Mouse (Mus musculus): Measurements from ENCODE around the gene AY358078. TPM values are rescaled to one million over a fixed set of nuclear protein-coding genes. Genes with fewer than 3 reads are reported as not detected.
"Not testable (repeated sequence)": the region's sequence is repeated elsewhere in the genome, so short reads cannot be mapped to it uniquely, and the experiment has no call there.

Gene AY358078
- polyA plus RNA-seq, 1 experiment, result not detected

- 41% methylated on average over 5 of the region's 5 CpGs for WGBS
- no peak for DNase-seq
- no peaks in the 10 kb centered on the region for H3K27me3 ChIP-seq (replicated peaks; ENCODE audit: control insufficient read depth, insufficient read depth, low read length)
- no peak overlapping the region for H3K4me3 ChIP-seq (ENCODE audit: insufficient read depth, low read depth, low read length)
- H3K4me1 ChIP-seq (ENCODE audit: control insufficient read depth, insufficient read depth, low read length), result no peaks in the 10 kb centered on the region
- TF ChIP-seq CTCF (conservative IDR thresholded peaks at IDR 0.05; ENCODE audit: insufficient read depth, insufficient read length, low read depth, low read length) (no peak), POLR2A (IDR thresholded peaks at IDR 0.05; ENCODE audit: low read depth, low read length) (no peak)
- no peaks in the 10 kb centered on the region for H3K36me3 ChIP-seq (ENCODE audit: control insufficient read depth, insufficient read depth, low read length)
- no peak overlapping the region for H3K27ac ChIP-seq (ENCODE audit: insufficient read depth, low read depth, low read length)
Observed at GRCm38 (mm10) chr14:51787061-51787460, 12.8 kb upstream of the AY358078 start.

- Histone ChIP-seq H3K4me1 (ENCODE audit: control insufficient read depth, insufficient read depth, low read length) (no peaks in the 10 kb centered on the region), H3K27me3 (replicated peaks; ENCODE audit: control insufficient read depth, insufficient read depth, low read length) (no peaks in the 10 kb centered on the region), H3K36me3 (ENCODE audit: control insufficient read depth, insufficient read depth, low read length) (no peaks in the 10 kb centered on the region), H3K27ac (ENCODE audit: insufficient read depth, low read depth, low read length) (no peak overlapping the region), H3K4me3 (ENCODE audit: insufficient read depth, low read depth, low read length) (no peak overlapping the region)
- 76% methylated on average over 2 of the region's 2 CpGs for WGBS
- TF ChIP-seq CTCF (conservative IDR thresholded peaks at IDR 0.05; ENCODE audit: insufficient read depth, insufficient read length, low read depth, low read length) (no peak), POLR2A (IDR thresholded peaks at IDR 0.05; ENCODE audit: low read depth, low read length) (no peak)
- DNase-seq, result no peak
Observed at GRCm38 (mm10) chr14:51789196-51789595, 10.7 kb upstream of the AY358078 start.

- Histone ChIP-seq H3K27me3 (replicated peaks; ENCODE audit: control insufficient read depth, insufficient read depth, low read length) (no peaks in the 10 kb centered on the region), H3K36me3 (ENCODE audit: control insufficient read depth, insufficient read depth, low read length) (no peaks in the 10 kb centered on the region), H3K27ac (ENCODE audit: insufficient read depth, low read depth, low read length) (no peak overlapping the region), H3K4me1 (ENCODE audit: control insufficient read depth, insufficient read depth, low read length) (no peaks in the 10 kb centered on the region), H3K4me3 (ENCODE audit: insufficient read depth, low read depth, low read length) (no peak overlapping the region)
- DNase-seq, result no peak
- TF ChIP-seq CTCF (conservative IDR thresholded peaks at IDR 0.05; ENCODE audit: insufficient read depth, insufficient read length, low read depth, low read length) (no peak), POLR2A (IDR thresholded peaks at IDR 0.05; ENCODE audit: low read depth, low read length) (no peak)
- 7% methylated on average over 2 of the region's 2 CpGs for WGBS
Observed at GRCm38 (mm10) chr14:51794106-51794505, 5.7 kb upstream of the AY358078 start.

- no peak for TF ChIP-seq POLR2A (IDR thresholded peaks at IDR 0.05; ENCODE audit: low read depth, low read length)
- TF ChIP-seq CTCF (conservative IDR thresholded peaks at IDR 0.05; ENCODE audit: insufficient read depth, insufficient read length, low read depth, low read length), result no peak
- Histone ChIP-seq H3K4me3 (ENCODE audit: insufficient read depth, low read depth, low read length) (no peak overlapping the region), H3K4me1 (ENCODE audit: control insufficient read depth, insufficient read depth, low read length) (no peaks in the 10 kb centered on the region), H3K27ac (ENCODE audit: insufficient read depth, low read depth, low read length) (no peak overlapping the region), H3K36me3 (ENCODE audit: control insufficient read depth, insufficient read depth, low read length) (no peaks in the 10 kb centered on the region), H3K27me3 (replicated peaks; ENCODE audit: control insufficient read depth, insufficient read depth, low read length) (no peaks in the 10 kb centered on the region)
- WGBS, result 36% methylated on average over 1 of the region's 1 CpGs
- no peak for DNase-seq
Observed at GRCm38 (mm10) chr14:51826625-51827024, 26.8 kb downstream of the AY358078 start.

- not testable (repeated sequence) for H3K36me3 ChIP-seq (ENCODE audit: control insufficient read depth, insufficient read depth, low read length); H3K27ac ChIP-seq (ENCODE audit: insufficient read depth, low read depth, low read length); H3K4me3 ChIP-seq (ENCODE audit: insufficient read depth, low read depth, low read length); H3K4me1 ChIP-seq (ENCODE audit: control insufficient read depth, insufficient read depth, low read length); H3K27me3 ChIP-seq (replicated peaks; ENCODE audit: control insufficient read depth, insufficient read depth, low read length)
- TF ChIP-seq CTCF (conservative IDR thresholded peaks at IDR 0.05; ENCODE audit: insufficient read depth, insufficient read length, low read depth, low read length), result peak; percentile 48
- 15% methylated on average over 5 of the region's 5 CpGs for WGBS
- DNase-seq, result peak; percentile 22
Observed at GRCm38 (mm10) chr14:51827842-51828241, 28.0 kb downstream of the AY358078 start.

GRCm38 (mm10) chr14:51829188-51829587 is 29.3 kb downstream of the AY358078 start:
- no peak overlapping the region for H3K4me3 ChIP-seq (ENCODE audit: insufficient read depth, low read depth, low read length)
- no peak overlapping the region for H3K27ac ChIP-seq (ENCODE audit: insufficient read depth, low read depth, low read length)
- no peaks in the 10 kb centered on the region for H3K4me1 ChIP-seq (ENCODE audit: control insufficient read depth, insufficient read depth, low read length)
- H3K27me3 ChIP-seq (replicated peaks; ENCODE audit: control insufficient read depth, insufficient read depth, low read length), result no peaks in the 10 kb centered on the region
- WGBS, result 83% methylated on average over 6 of the region's 6 CpGs
- H3K36me3 ChIP-seq (ENCODE audit: control insufficient read depth, insufficient read depth, low read length), result no peaks in the 10 kb centered on the region
- no peak for DNase-seq
- TF ChIP-seq CTCF (conservative IDR thresholded peaks at IDR 0.05; ENCODE audit: insufficient read depth, insufficient read length, low read depth, low read length) (no peak), POLR2A (IDR thresholded peaks at IDR 0.05; ENCODE audit: low read depth, low read length) (no peak)

- not testable (repeated sequence) for H3K4me3 ChIP-seq (ENCODE audit: insufficient read depth, low read depth, low read length); DNase-seq; H3K36me3 ChIP-seq (ENCODE audit: control insufficient read depth, insufficient read depth, low read length); H3K27ac ChIP-seq (ENCODE audit: insufficient read depth, low read depth, low read length); H3K27me3 ChIP-seq (replicated peaks; ENCODE audit: control insufficient read depth, insufficient read depth, low read length); H3K4me1 ChIP-seq (ENCODE audit: control insufficient read depth, insufficient read depth, low read length)
- WGBS, result 25% methylated on average over 2 of the region's 2 CpGs
- TF ChIP-seq CTCF (conservative IDR thresholded peaks at IDR 0.05; ENCODE audit: insufficient read depth, insufficient read length, low read depth, low read length), result peak; percentile 30; the same call in 1 of the 2 replicates
Observed at GRCm38 (mm10) chr14:51838480-51838879, 38.6 kb downstream of the AY358078 start.

GRCm38 (mm10) chr14:51842250-51842649 is 42.4 kb downstream of the AY358078 start:
- H3K4me1 ChIP-seq (ENCODE audit: control insufficient read depth, insufficient read depth, low read length), result no peaks in the 10 kb centered on the region
- WGBS, result 69% methylated on average over 1 of the region's 1 CpGs
- H3K36me3 ChIP-seq (ENCODE audit: control insufficient read depth, insufficient read depth, low read length), result no peaks in the 10 kb centered on the region
- no peak overlapping the region for H3K4me3 ChIP-seq (ENCODE audit: insufficient read depth, low read depth, low read length)
- TF ChIP-seq CTCF (conservative IDR thresholded peaks at IDR 0.05; ENCODE audit: insufficient read depth, insufficient read length, low read depth, low read length), result no peak
- TF ChIP-seq POLR2A (IDR thresholded peaks at IDR 0.05; ENCODE audit: low read depth, low read length), result no peak
- no peak overlapping the region for H3K27ac ChIP-seq (ENCODE audit: insufficient read depth, low read depth, low read length)
- no peaks in the 10 kb centered on the region for H3K27me3 ChIP-seq (replicated peaks; ENCODE audit: control insufficient read depth, insufficient read depth, low read length)
- no peak for DNase-seq
